Comparison of ENCODE assay signal across 12 mouse cellular contexts in genomic region chr9:44067960-44068330, GRCm38 (mm10). TPM values are rescaled to one million over a fixed set of nuclear protein-coding genes. Genes with fewer than 3 reads are reported as not detected.
DNase-seq lines count a peak whose midpoint lies in the region; ATAC-seq and TF ChIP-seq lines count a peak whose summit lies in the region.
"Had no signal": no experiment of that assay in that cellular context is flagged by ENCODE, and none has a peak within 500 bp of the region (broad histone marks: within the 10 kb centered on the region; RNA-seq: fewer than 3 reads in every experiment).

No protein-coding gene starts in this region.

- intact Hi-C loops in heart, postnatal 10 days (cut with DNase I) = loop anchor here (2.0 kb wide), 2 partner anchors 41 to 83 kb away; no protein-coding TSS in a partner anchor
- intact Hi-C loops in gastrocnemius, postnatal 36 days (cut with DNase I) = no loop called here

- no peak for TF ChIP-seq CTCF in midbrain, postnatal 0 days (IDR thresholded peaks at IDR 0.05)

- WGBS in heart, embryonic 10.5 days = 54% methylated on average over 6 of the region's 6 CpGs
- WGBS in midbrain, postnatal 0 days = 91% methylated on average over 6 of the region's 6 CpGs
- WGBS in midbrain, embryonic 11.5 days = 91% methylated on average over 6 of the region's 6 CpGs
- 78% methylated on average over 6 of the region's 6 CpGs for WGBS in embryonic facial prominence, embryonic 14.5 days
- WGBS in neural tube, embryonic 15.5 days = 83% methylated on average over 6 of the region's 6 CpGs

- no peak overlapping the region for H3K9ac ChIP-seq in midbrain, postnatal 0 days (replicated peaks; ENCODE audit: low read length, poor library complexity, severe bottlenecking)
- H3K9ac ChIP-seq in midbrain, embryonic 11.5 days (ENCODE audit: low read length) = no peak overlapping the region
- no peak overlapping the region for H3K9ac ChIP-seq in embryonic facial prominence, embryonic 14.5 days (ENCODE audit: low read depth, low read length)
- H3K9ac ChIP-seq in neural tube, embryonic 15.5 days (replicated peaks) = no peak overlapping the region

- peak overlapping the region; percentile 91; the same call in 1 of the 2 replicates for H3K4me2 ChIP-seq in midbrain, postnatal 0 days (ENCODE audit: low read depth, low read length, poor library complexity, severe bottlenecking)
- H3K4me2 ChIP-seq in midbrain, embryonic 11.5 days = no peak overlapping the region
- H3K4me2 ChIP-seq in embryonic facial prominence, embryonic 14.5 days (ENCODE audit: low read depth, low read length) = peak overlapping the region; percentile 95
- H3K4me2 ChIP-seq in neural tube, embryonic 15.5 days = peak overlapping the region; percentile 95

- no peaks in the 10 kb centered on the region for H3K9me3 ChIP-seq in heart, embryonic 10.5 days
- no peaks in the 10 kb centered on the region for H3K9me3 ChIP-seq in midbrain, postnatal 0 days (ENCODE audit: low read length)
- H3K9me3 ChIP-seq in midbrain, embryonic 11.5 days (ENCODE audit: control insufficient read depth, low read length) = no peaks in the 10 kb centered on the region
- H3K9me3 ChIP-seq in embryonic facial prominence, embryonic 14.5 days (ENCODE audit: control insufficient read depth, low read length) = no peaks in the 10 kb centered on the region
- no peaks in the 10 kb centered on the region for H3K9me3 ChIP-seq in neural tube, embryonic 15.5 days (replicated peaks)
- H3K9me3 ChIP-seq: lung, embryonic 15.5 days had no signal

- no peak for ATAC-seq in midbrain, postnatal 0 days (ENCODE audit: low FRiP score)
- no peak for ATAC-seq in midbrain, embryonic 11.5 days (ENCODE audit: low FRiP score)
- ATAC-seq in embryonic facial prominence, embryonic 14.5 days (ENCODE audit: low read depth) = no peak
- ATAC-seq in neural tube, embryonic 15.5 days (ENCODE audit: low FRiP score) = no peak

- H3K36me3 ChIP-seq in heart, embryonic 10.5 days = no peaks in the 10 kb centered on the region
- no peaks in the 10 kb centered on the region for H3K36me3 ChIP-seq in midbrain, postnatal 0 days (ENCODE audit: insufficient read depth, low read length)
- no peaks in the 10 kb centered on the region for H3K36me3 ChIP-seq in midbrain, embryonic 11.5 days (ENCODE audit: control insufficient read depth, insufficient read depth, low read length)
- no peaks in the 10 kb centered on the region for H3K36me3 ChIP-seq in embryonic facial prominence, embryonic 14.5 days (ENCODE audit: control insufficient read depth, insufficient read depth, low read length)
- no peaks in the 10 kb centered on the region for H3K36me3 ChIP-seq in neural tube, embryonic 15.5 days
- H3K36me3 ChIP-seq: lung, embryonic 15.5 days had no signal

- H3K27ac ChIP-seq in heart, embryonic 10.5 days = peak overlapping the region; percentile 80
- H3K27ac ChIP-seq in midbrain, postnatal 0 days (ENCODE audit: low read depth, low read length) = no peak overlapping the region
- no peak overlapping the region for H3K27ac ChIP-seq in midbrain, embryonic 11.5 days (ENCODE audit: low read depth, low read length)
- no peak overlapping the region for H3K27ac ChIP-seq in embryonic facial prominence, embryonic 14.5 days (replicated peaks; ENCODE audit: low read depth, low read length)
- no peak overlapping the region for H3K27ac ChIP-seq in neural tube, embryonic 15.5 days (replicated peaks)
- H3K27ac ChIP-seq: lung, embryonic 15.5 days had no signal

- no peaks in the 10 kb centered on the region for H3K27me3 ChIP-seq in heart, embryonic 10.5 days (ENCODE audit: insufficient read depth, poor library complexity, severe bottlenecking)
- no peaks in the 10 kb centered on the region for H3K27me3 ChIP-seq in midbrain, postnatal 0 days (ENCODE audit: insufficient read depth, low read length)
- no peaks in the 10 kb centered on the region for H3K27me3 ChIP-seq in midbrain, embryonic 11.5 days (ENCODE audit: control insufficient read depth, insufficient read depth, low read length)
- no peaks in the 10 kb centered on the region for H3K27me3 ChIP-seq in embryonic facial prominence, embryonic 14.5 days (replicated peaks; ENCODE audit: control insufficient read depth, insufficient read depth, low read length)
- H3K27me3 ChIP-seq in neural tube, embryonic 15.5 days (replicated peaks) = peaks cover 4% of the 10 kb centered on the region; the same call in 1 of the 2 replicates

- H3K4me3 ChIP-seq in heart, embryonic 10.5 days = peak overlapping the region; percentile 61
- H3K4me3 ChIP-seq in midbrain, postnatal 0 days (ENCODE audit: low read depth, low read length) = no peak overlapping the region
- H3K4me3 ChIP-seq in midbrain, embryonic 11.5 days (ENCODE audit: low read depth, low read length) = no peak overlapping the region
- no peak overlapping the region; the same call in 1 of the 2 replicates for H3K4me3 ChIP-seq in embryonic facial prominence, embryonic 14.5 days (ENCODE audit: low read depth, low read length)
- H3K4me3 ChIP-seq in neural tube, embryonic 15.5 days (replicated peaks) = no peak overlapping the region

- no peak for DNase-seq in heart, embryonic 10.5 days (ENCODE audit: low spot score)
- no peak for DNase-seq in heart, postnatal 10 days
- no peak for DNase-seq in midbrain, postnatal 0 days (ENCODE audit: low spot score)
- no peak for DNase-seq in midbrain, embryonic 11.5 days (ENCODE audit: low spot score, missing footprints)
- no peak for DNase-seq in embryonic facial prominence, embryonic 14.5 days (ENCODE audit: low spot score)
- no peak for DNase-seq in spleen, postnatal 10 days (ENCODE audit: low spot score in 2 of 2)
- DNase-seq in gastrocnemius, postnatal 36 days = no peak
- DNase-seq: right cerebral cortex, postnatal 14 days had no signal

- H3K4me1 ChIP-seq in heart, embryonic 10.5 days = peaks cover 53% of the 10 kb centered on the region
- 0 out of 2 replicates have a peak, but pooled peaks cover 3% of the 10 kb centered on the region for H3K4me1 ChIP-seq in midbrain, postnatal 0 days (ENCODE audit: insufficient read depth, low read length)
- peaks cover 28% of the 10 kb centered on the region for H3K4me1 ChIP-seq in midbrain, embryonic 11.5 days (ENCODE audit: control insufficient read depth, insufficient read depth, low read length)
- H3K4me1 ChIP-seq in embryonic facial prominence, embryonic 14.5 days (ENCODE audit: control insufficient read depth, insufficient read depth, low read length) = peaks cover 25% of the 10 kb centered on the region
- peaks cover 28% of the 10 kb centered on the region for H3K4me1 ChIP-seq in neural tube, embryonic 15.5 days

RNA-seq across cellular contexts. Expression of gene Usp2, which starts 1.1 kb away (rescaled TPM):
- polyA plus RNA-seq in heart, embryonic 10.5 days (2016; fragmentation: Nextera tagmentation; extraction: Ambion mirVana) = 36.1 and 59.0 TPM in 2 replicates
- 100 to 1,000 TPM; 102 to 150 TPM for total RNA-seq in heart, postnatal 10 days (2021)
- 7.5 and 8.0 TPM in 2 replicates for total RNA-seq in midbrain, postnatal 0 days (2014; rRNA removed)
- polyA plus RNA-seq in midbrain, postnatal 0 days (2015; fragmentation: Nextera tagmentation; extraction: Ambion mirVana) = 14.5 and 15.1 TPM in 2 replicates
- polyA plus RNA-seq in midbrain, embryonic 11.5 days (2014; fragmentation: Nextera tagmentation; extraction: Ambion mirVana) = 7.3 and 9.7 TPM in 2 replicates
- polyA plus RNA-seq in embryonic facial prominence, embryonic 14.5 days (2014; fragmentation: Nextera tagmentation; extraction: Ambion mirVana) = 22.8 and 39.4 TPM in 2 replicates
- 13.1 and 13.3 TPM in 2 replicates for polyA plus RNA-seq in neural tube, embryonic 15.5 days (2015; fragmentation: Nextera tagmentation; extraction: Ambion mirVana)
- 100 to 1,000 TPM; 236 to 254 TPM for total RNA-seq in gastrocnemius, postnatal 36 days (2021)
- polyA plus RNA-seq: erythroblast, embryonic 14.5 days had no signal

RNA-seq across cellular contexts. Expression of gene Thy1, which starts 24.8 kb away (rescaled TPM):
- 0.15 and 1.1 TPM in 2 replicates for polyA plus RNA-seq in heart, embryonic 10.5 days (2016; fragmentation: Nextera tagmentation; extraction: Ambion mirVana)
- total RNA-seq in heart, postnatal 10 days (2021) = 10 to 100 TPM; 31.3 to 32.3 TPM
- total RNA-seq in midbrain, postnatal 0 days (2014; rRNA removed) = 52.8 and 98.0 TPM in 2 replicates
- polyA plus RNA-seq in midbrain, postnatal 0 days (2015; fragmentation: Nextera tagmentation; extraction: Ambion mirVana) = 24.7 and 28.8 TPM in 2 replicates
- polyA plus RNA-seq in midbrain, embryonic 11.5 days (2014; fragmentation: Nextera tagmentation; extraction: Ambion mirVana) = not detected in 2 replicates
- 11.4 and 19.6 TPM in 2 replicates for polyA plus RNA-seq in embryonic facial prominence, embryonic 14.5 days (2014; fragmentation: Nextera tagmentation; extraction: Ambion mirVana)
- polyA plus RNA-seq in neural tube, embryonic 15.5 days (2015; fragmentation: Nextera tagmentation; extraction: Ambion mirVana) = 13.0 and 26.6 TPM in 2 replicates
- 10 to 100 TPM; 13.2 to 18.7 TPM for total RNA-seq in gastrocnemius, postnatal 36 days (2021)
- polyA plus RNA-seq: erythroblast, embryonic 14.5 days had no signal

RNA-seq across cellular contexts. Expression of gene Mfrp, which starts 33.6 kb away (rescaled TPM):
- polyA plus RNA-seq in heart, embryonic 10.5 days (2016; fragmentation: Nextera tagmentation; extraction: Ambion mirVana) = 0.21 TPM in 1 of 2 replicates, not detected in the other
- not detected for total RNA-seq in heart, postnatal 10 days (2021)
- total RNA-seq in midbrain, postnatal 0 days (2014; rRNA removed) = 0.19 and 2.8 TPM in 2 replicates
- polyA plus RNA-seq in midbrain, postnatal 0 days (2015; fragmentation: Nextera tagmentation; extraction: Ambion mirVana) = 0.05 TPM in 1 of 2 replicates, not detected in the other
- not detected in 2 replicates for polyA plus RNA-seq in midbrain, embryonic 11.5 days (2014; fragmentation: Nextera tagmentation; extraction: Ambion mirVana)
- not detected in 2 replicates for polyA plus RNA-seq in embryonic facial prominence, embryonic 14.5 days (2014; fragmentation: Nextera tagmentation; extraction: Ambion mirVana)
- 0.08 and 0.28 TPM in 2 replicates for polyA plus RNA-seq in neural tube, embryonic 15.5 days (2015; fragmentation: Nextera tagmentation; extraction: Ambion mirVana)
- total RNA-seq in gastrocnemius, postnatal 36 days (2021) = not detected
- polyA plus RNA-seq: erythroblast, embryonic 14.5 days had no signal

RNA-seq across cellular contexts. Expression of gene C1qtnf5, which starts 39.1 kb away (rescaled TPM):
- 0.50 TPM in 1 of 2 replicates, not detected in the other for polyA plus RNA-seq in heart, embryonic 10.5 days (2016; fragmentation: Nextera tagmentation; extraction: Ambion mirVana)
- total RNA-seq in heart, postnatal 10 days (2021) = 10 to 100 TPM; 15.5 to 21.3 TPM
- total RNA-seq in midbrain, postnatal 0 days (2014; rRNA removed) = 16.6 and 29.0 TPM in 2 replicates
- polyA plus RNA-seq in midbrain, postnatal 0 days (2015; fragmentation: Nextera tagmentation; extraction: Ambion mirVana) = 9.9 and 10.7 TPM in 2 replicates
- 0.85 and 0.99 TPM in 2 replicates for polyA plus RNA-seq in midbrain, embryonic 11.5 days (2014; fragmentation: Nextera tagmentation; extraction: Ambion mirVana)
- 4.8 and 5.2 TPM in 2 replicates for polyA plus RNA-seq in embryonic facial prominence, embryonic 14.5 days (2014; fragmentation: Nextera tagmentation; extraction: Ambion mirVana)
- 5.8 and 9.3 TPM in 2 replicates for polyA plus RNA-seq in neural tube, embryonic 15.5 days (2015; fragmentation: Nextera tagmentation; extraction: Ambion mirVana)
- 1 to 10 TPM; 6.7 to 9.6 TPM for total RNA-seq in gastrocnemius, postnatal 36 days (2021)

RNA-seq across cellular contexts. Expression of gene Gm49380, which starts 45.4 kb away (rescaled TPM):
- 0.07 and 0.18 TPM in 2 replicates for polyA plus RNA-seq in heart, embryonic 10.5 days (2016; fragmentation: Nextera tagmentation; extraction: Ambion mirVana)
- under 1 TPM; 0.10 to 0.12 TPM for total RNA-seq in heart, postnatal 10 days (2021)
- total RNA-seq in midbrain, postnatal 0 days (2014; rRNA removed) = not detected in 2 replicates
- 0.07 and 0.27 TPM in 2 replicates for polyA plus RNA-seq in midbrain, postnatal 0 days (2015; fragmentation: Nextera tagmentation; extraction: Ambion mirVana)
- polyA plus RNA-seq in midbrain, embryonic 11.5 days (2014; fragmentation: Nextera tagmentation; extraction: Ambion mirVana) = 0.23 and 0.36 TPM in 2 replicates
- polyA plus RNA-seq in embryonic facial prominence, embryonic 14.5 days (2014; fragmentation: Nextera tagmentation; extraction: Ambion mirVana) = 0.22 and 0.35 TPM in 2 replicates
- polyA plus RNA-seq in neural tube, embryonic 15.5 days (2015; fragmentation: Nextera tagmentation; extraction: Ambion mirVana) = 0.15 and 0.58 TPM in 2 replicates
- total RNA-seq in gastrocnemius, postnatal 36 days (2021) = 1 to 10 TPM in 1 of 2 experiments, under 1 TPM in 1; 0.57 to 1.3 TPM
- polyA plus RNA-seq: erythroblast, embryonic 14.5 days; heart, adult 2 months had no signal
